Mouse (Mus musculus) cerebellum, adult 11-12 months (tissue): ENCODE data around the gene Osbpl8.
"Not testable (repeated sequence)": the region's sequence is repeated elsewhere in the genome, so short reads cannot be mapped to it uniquely, and the experiment has no call there.

Source experiments
- DNase-seq: peaks from one replicate; pipeline ENCODE4 v3.0.0; 2022

Osbpl8 gene

DNA sequence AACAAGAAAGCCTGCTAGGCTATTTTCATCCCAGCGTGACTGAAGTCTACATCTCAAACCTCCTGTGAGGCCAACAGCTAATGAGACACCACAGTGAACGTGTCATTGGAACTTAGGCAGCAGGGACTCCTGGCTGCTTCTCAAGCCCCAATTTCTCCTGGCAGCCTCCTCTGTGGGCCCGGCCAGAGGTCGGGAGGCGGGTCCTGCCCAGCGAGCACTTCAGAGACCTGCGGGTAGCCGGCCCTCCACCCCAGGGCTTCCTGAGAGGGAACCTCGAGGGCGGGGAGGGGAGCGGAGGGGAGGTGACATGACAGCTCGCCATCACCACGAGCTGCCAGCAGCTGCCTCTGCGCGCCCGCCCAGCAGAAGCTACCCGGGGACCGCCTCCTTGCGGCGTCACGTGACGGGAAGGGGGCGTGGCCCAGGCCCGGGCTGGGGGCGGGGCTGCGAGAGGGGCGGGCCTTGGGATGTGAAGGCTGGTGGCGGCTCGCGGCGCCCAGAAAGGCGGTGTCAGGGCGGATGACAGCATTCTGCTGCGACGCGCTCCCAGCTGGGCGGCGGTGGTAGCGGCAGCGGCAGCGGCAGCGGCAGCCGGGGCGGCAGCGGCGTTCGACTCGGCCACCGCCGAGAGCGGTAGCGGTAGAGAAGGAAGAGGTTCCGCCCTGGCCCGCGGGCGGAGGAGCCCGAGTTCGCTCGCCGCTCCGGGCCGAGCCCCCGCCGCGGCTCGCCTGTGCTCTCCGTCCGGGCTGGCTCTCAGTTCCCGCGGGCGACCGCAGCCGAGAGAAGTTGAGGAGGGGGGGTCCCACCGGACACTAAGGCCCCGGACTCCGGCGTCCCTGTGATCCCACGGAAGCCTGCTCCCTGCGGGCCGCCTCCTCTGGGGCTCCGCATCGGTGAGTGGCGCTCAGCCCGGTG is at the start of gene Osbpl8:
Gene Osbpl8 (plus strand): TSS at position 449 of the 915 bp plus-strand sequence.
- peak; percentile 99 for DNase-seq

DNA sequence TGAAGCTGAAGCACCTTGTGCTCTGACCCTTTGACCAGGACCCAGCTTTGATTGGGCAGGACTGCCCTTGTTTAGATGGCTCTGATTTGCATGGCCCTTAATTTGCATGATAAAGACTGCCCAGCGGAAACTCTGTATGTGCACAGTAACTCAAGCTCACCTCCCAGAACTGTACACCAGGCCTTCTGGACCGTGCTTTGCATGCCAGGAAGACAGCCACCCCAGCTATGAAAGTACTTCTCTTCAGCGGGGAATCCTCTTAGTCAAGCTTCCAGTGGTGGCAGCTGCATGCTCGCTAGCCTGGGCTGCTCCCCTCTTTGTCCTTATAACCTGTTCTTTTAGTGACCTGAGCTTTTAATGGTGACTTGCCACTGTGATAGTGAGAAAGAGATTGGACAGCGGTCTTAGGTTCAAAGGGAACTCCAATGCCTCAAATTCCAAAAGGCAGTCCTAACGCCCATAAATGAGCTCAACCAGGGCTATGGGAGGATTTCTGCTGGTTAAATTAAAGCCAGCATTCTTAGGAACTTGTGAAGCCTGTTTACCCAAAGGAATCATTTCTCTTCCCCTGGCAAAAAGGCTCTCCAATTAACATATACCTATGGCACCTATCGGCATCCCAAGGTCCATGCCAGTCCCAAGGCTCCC is 47.2 kb upstream of the Osbpl8 start:
- DNase-seq = no peak

DNA sequence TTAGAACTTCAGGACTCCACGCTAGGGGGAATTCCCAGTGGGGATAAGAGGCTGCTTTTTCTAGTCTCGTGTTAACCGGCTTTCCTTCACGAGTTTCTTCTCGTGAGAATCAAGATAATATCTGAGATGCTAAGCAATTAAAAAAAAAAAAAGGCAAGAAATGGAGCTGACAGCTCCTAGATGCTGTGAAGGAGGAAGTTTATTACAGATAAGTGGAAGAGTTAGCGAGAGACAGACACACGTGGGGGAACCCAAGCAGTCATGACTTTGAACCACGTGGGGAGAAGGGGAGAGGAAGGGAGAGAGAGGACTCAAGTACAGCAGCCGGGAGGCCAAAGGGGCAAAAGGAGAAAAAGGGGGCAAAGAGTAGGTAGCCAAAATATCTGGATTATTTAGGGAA is 46.3 kb upstream of the Osbpl8 start:
- no peak for DNase-seq

DNA sequence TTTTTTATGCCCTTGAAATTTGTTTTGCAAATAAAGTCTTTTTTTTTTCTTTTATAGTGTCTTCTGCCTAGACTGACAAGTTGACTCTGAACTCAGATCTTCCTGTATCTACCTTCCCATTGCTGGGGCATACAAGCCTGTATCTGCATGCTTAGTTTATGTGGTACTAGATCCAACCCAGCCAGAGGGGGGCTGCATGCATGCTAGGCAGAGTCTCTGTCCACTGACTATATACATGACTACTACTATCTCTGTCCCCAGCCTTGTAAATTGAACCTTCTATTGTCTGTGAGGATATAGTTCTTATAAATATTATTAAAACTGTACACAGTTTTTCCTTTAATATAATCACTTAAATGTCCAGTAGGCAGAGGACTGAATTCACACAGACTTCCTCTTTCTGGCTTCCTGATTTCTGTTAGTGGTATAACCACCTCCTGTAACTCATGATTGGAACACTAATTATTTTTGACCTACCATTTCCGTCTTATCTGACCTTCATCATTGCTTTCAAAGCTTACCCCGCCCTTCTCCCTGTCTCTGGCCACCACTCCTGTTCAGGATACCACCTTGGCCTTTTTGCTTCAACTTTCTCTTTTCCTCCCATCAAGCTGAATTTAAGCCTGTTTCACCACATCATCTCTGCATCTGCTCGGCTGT is 45.4 kb upstream of the Osbpl8 start:
- DNase-seq = no peak

DNA sequence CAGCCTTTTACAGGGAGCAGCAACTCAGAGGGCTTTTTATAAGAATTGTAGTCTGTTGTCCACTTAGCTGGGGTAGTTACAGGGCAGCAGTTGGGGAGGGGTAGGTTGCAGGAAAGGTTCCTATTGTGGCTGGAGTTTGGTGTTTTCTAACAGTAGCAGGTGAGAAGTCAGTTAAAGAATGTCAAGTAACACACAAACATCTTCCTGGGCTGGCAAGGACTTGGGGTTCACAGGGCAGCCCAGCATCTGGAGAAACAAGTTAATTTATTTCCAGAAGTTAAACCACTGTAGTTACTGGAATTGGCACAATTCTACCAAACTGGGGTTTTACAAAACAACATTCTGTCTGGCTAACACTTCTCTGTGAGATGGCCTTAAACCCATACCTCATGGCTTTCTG is 44.8 kb upstream of the Osbpl8 start:
- no peak for DNase-seq

DNA sequence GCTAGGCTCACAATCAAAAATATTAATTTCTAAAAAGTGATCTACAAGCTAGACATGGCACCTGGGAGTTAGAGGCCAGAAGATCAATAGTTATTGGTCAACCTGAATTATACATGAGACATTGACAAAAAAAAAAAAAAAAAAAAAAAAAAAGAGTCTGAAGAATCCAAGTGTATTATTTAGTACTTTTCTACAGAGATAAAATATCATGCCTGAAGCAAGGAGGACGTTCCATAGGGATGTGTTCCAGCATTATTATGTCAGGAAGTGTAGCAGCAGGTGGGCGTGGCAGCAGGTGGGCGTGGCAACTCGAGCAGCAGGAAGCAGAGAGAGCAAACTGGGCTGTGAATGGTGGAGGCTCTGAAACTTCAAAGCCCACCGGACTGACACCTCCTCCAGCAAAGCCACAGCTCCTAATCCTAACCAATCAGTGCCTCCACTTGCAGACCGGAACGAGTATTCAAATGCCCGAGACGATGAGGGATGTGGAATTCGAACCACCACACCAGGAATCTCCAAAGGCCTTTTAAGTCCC is 41.6 kb upstream of the Osbpl8 start:
- no peak for DNase-seq

DNA sequence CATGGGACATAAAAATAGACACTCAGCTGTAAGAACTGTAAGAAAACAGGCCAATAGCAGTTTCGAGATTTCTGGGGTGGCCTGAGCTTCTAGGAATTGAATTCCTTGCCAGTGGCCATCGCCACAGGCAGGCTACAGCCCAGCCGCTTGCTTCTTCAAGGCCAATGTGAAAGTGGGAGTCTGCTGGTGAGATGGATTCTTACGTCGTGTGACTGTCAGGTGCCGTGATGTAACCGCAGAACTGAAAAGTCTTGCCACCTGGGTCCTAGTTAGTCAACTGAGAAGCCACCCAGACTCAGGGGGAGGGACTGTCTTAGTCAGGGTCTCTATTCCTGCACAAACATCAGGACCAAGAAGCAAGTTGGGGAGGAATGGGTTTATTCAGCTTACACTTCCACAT is 40.4 kb upstream of the Osbpl8 start:
- no peak for DNase-seq

DNA sequence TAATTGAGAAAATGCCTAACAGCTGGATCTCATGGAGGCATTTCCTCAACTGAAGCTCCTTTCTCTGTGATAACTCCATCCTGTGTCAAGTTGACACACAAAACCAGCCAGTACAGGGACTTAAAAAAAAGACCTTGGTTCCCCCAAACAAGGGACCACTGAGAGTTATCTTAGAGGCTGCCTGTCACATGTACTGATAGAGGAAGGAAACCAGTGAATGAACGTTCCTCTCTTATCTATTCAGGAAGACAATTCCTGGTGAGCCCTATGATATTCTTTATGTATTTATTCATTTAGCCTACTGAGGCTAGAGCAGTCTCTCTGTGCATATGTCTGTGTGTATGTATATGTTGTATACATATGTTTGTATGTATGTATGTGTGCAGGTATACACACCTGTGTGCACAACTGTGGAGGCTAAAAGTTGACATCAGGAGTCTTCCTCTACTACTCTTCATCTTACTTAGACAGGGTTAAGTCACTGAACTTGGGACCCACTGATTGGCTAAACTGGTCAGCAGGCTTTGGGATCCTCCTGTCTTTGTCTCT is 39.7 kb upstream of the Osbpl8 start:
- no peak for DNase-seq

DNA sequence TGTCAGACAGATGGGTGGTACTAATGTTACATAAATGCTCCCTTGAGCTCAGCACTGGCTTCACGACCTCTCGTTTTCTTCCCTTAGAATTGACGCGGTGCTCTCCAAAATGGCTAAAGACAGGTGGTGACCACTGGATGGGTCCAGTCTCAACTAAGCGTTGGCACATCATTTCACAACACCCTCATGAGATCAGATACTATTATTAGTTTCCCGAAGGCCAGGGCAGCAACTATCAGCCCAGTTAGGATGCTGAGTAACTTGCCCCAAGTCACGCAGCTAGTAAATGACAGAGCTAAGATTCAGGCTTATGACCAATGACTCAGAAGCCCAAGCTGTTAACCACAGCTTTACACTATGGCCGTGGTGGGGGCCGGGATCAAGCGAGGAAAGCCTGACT is 37.2 kb upstream of the Osbpl8 start:
- DNase-seq = no peak

DNA sequence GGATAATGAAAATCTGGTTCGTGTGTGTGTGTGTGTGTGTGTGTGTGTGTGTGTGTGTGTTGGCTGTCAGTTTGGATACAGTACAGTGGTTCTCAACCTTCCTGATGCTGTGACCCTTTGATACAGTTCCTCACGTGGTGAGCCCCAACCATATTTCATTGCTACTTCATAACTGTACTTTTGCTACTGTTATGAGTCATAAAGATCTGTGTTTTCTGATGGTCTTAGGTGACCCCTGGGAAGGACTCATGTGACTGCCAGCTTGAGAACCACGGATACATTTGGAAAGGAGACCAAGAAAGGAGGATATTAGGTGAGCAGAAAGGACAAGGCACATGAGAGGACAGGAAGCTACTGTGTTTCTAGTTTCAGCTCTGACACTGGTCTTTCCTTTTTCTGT is 36.1 kb upstream of the Osbpl8 start:
- no peak for DNase-seq

DNA sequence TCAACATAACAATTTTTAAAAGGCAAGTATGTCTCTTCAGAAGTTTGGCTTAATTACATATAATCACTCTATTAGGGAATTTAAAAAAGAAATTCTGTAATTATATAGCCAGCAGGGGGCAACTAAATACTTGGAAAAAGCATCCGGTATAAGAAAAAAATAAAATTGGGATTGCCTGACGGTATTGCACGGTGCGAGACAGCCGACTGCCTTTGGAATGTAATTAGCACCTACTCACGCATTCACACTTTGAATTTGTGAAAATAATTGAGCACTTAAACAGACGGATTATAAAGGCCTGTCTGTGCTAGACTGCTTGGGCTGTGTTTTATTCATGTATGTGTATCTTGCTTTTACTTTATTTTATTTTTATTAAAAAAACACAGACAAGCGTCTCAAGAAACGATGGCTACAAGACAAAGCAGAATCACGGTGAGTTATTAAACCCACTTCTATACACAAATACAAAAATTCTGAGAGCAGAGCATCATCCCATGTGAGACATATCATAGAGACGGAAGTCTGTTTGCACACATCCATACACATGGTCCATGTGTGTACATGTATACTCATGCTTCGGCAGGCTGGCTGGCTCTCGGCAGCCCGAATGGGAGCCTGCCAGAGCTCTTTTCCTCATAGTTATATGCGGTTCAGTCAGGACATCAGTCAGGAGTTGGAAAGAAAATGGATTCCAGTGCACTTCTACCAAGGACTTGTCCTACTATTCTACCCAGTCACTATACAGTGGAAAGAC is 34.5 kb upstream of the Osbpl8 start:
- DNase-seq = no peak

DNA sequence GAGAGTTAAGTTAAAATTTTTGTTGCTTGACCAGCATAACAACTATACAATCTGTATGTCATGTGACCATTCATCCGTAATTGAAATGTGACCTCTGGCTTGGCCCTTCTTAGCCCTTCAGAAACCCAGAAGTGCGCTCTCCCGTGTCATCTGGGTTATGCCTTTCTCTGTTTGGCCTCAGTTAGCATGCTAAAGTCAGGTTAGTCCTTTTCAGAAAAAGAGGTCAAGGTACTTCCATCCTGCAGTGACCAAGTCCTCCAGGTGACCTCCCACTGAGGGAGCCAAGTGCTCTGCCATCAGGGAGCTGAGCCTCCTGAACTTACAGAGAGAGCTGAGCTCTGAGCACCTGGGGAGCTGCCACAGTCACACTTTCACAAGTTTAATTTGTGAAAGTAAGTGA is 33.7 kb upstream of the Osbpl8 start:
- DNase-seq = no peak

DNA sequence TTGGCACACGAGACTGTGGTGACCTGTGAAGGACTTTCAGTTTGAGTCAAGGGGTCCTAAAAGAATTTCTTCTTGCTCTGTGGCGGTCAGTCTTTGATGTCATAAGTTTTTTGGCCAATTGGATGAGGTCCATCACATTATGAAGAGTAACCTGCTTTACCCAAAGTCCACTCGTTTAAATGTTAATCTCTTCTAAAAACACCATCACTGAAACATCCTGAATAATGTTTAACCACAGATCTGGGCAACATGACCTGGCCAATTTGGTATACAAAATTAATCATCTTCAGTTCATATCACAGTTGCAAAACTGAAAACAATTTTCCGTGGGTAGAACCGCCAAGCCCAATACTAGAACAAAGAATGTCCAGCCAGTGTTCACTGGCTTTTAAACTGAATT is 31.3 kb upstream of the Osbpl8 start:
- DNase-seq = no peak

DNA sequence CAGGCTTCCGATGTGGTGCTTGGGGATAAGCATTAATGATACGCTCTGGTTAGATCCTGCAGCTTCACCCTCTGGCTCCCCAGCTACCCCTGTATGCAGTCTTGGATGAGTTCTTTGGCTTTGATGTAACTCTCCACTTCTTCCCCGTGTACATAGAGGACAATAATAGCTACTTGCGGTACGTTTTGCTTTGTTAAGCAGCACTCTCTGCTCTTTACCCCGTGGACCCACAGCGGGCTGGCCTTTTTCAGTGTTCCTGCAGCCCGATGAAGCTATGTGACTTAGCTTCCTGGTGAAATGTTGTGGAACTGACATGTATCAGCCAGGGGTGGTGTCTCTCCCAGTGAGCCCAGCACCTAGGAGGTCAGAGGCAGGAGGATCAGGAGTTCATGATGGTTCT is 30.6 kb upstream of the Osbpl8 start:
- no peak for DNase-seq

DNA sequence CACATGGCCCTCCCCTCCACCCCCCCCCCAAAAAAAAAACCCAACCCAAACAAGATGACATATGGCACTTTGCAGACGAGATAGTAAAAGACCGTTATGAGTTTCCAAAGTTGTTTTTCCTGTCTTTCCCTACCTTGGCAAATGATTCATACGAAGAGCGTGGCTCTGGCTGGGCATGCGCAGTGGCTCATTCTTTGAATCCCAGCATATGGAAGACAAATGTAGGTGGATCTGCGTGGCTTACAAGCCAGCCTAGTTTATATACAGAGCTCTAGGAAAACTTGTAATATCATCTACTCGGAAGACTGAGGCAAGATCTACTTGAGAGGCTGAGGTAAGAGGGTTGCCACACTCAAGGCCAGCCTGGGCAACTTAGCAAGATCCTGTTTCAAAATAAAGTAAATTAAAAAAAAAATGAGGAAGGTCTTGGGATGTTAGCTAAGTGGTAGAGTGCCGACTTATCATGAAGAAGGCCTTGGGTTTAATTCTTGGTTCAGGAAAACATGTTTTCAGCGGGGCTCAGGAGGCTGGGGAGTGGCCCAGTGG is 30.1 kb upstream of the Osbpl8 start:
- no peak for DNase-seq

DNA sequence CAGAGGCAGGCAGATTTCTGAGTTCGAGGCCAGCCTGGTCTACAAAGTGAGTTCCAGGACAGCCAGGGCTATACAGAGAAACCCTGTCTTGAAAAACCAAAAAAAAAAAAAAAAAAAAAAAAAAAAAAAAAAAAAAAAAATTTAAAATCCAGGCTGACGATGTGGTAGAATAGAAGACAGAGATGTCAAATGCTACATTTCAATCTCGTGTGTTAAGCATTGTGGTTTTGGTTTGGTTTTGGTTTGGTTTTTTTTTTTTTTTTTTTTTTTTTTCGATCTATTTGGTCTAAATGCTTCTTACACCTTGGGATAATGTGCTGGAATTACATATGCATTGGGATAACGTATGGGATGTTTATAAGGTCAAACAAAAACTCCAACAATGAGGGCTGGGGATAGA is 28.2 kb upstream of the Osbpl8 start:
- not testable (repeated sequence) for DNase-seq

DNA sequence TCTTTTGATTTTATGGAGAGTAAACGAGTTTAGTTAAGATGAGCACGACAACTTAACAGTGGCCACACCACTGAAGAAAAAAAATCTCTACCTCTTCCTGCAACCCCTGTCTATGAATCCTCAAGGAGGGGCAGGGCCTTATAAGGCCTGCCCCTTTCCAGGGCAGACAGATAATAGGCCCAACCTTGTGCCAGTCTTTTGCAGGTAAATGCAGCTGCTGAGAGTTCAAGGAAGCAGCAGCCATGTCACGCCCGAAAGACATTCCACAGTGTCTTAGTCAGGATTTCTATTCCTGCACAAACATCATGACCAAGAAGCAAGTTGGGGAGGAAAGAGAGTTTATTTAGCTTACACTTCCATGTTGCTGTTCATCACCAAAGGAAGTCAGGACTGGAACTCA is 26.6 kb upstream of the Osbpl8 start:
- DNase-seq = no peak

DNA sequence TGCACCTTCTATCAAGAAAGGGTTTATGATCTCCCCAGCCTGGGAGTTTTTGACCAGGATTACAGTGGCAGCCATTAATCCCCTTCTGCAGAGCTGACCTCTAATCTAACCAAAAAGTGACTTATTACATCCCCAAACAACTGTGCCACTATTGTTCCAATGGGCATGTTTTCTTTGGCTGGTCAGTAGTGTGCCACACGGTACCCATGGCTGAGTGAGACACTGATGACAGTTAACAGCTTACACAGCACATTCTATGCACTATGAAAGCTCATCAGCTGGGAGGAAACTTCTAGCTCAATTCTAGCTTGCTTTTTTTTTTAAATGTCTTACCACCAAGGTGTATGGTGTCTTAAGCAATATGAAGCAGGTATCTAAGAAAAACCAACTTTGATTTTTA is 25.4 kb upstream of the Osbpl8 start:
- no peak for DNase-seq

DNA sequence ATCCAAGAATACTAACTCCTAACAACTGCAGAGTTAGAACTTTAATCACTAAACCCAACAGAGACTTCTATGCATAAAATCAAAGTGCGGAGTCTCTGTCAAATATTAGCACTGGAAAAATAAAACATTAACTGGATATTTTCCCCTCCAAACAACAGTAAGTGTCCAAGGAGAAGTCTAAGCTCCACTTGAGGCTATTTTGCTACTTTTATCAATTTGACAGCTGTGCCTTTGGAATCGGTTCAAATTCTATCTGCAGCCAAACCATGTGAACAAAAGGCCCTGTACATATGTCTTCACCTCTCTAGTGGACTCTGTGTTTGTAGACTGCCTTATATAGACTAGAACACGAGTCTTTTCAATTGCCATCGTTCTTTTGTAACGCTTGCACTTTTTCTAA is 24.7 kb upstream of the Osbpl8 start:
- no peak for DNase-seq

DNA sequence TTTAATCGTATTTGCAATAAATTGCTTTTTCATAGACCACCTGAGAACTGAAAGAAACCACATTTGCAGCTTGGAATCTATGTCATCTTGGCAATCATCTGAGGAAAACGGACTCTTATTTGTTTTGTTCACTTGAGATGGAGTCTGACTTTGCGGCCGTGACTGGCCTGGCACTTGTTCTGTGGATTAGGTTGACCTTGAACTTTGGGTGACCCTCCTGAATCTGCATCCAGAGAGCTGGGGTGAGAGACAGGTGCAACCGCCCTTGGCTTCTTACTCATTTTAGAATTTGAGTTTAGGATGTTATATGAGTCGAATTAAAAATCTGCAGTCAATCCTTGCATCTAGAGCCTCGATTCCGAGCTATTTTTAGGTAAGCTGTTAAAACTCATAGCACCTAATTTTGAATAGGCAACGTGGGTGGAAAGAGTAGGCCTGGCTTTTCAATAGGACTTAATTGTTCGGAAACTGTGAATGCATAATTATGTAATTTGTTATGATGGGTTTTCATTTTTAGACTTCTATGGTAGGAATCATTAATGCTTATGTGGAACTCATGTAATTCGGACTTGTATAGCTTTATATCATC is 20.1 kb upstream of the Osbpl8 start:
- DNase-seq = no peak

DNA sequence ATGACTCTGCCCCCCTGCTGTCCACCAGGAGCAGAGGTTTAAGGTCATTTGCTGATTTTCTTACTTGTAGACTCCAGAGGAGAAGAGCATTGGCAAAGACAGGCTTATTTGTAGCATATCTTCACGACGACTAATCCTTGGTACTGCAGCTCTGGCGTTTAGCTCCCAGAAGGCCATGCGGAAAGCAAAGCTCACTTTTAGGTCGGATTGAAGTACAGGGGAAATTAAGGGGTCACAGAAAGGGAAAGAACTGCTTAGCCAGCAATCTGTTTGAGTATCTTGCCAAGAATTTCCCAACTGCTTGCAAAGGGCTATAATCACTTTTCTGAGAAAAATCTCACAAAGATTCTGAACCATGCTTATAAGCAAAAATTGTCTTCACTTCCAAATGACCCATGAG is 14.8 kb upstream of the Osbpl8 start:
- no peak for DNase-seq

DNA sequence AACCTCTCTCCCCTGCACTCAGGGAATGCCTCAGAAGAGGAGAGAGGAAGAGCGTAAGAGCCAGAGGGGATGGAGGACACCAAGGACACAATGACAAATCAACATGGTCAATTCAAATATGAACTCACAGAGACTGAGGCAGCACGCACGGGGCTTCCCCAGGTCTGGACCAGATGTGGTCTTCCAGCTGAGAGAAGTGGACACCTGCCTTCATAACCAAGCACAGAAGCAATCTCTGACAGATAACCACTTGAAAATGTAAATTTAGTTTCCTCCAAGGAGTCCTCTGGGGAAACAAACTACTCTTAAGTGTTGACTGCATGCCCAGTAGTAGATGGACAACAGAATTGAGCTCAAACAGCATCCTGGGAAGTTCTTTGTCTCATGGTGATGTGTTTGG is 9.5 kb upstream of the Osbpl8 start:
- no peak for DNase-seq
